Mouse (Mus musculus) mature B cell (primary cell): ENCODE measurements around the gene Zfp60.

ENCODE experiments used
- in situ Hi-C: fragments of 300-500 bp; cut with MboI; formaldehyde crosslinking; loops from 2 replicates; pipeline ENCODE4 v1.14.3; 2019

The Zfp60 gene

DNA sequence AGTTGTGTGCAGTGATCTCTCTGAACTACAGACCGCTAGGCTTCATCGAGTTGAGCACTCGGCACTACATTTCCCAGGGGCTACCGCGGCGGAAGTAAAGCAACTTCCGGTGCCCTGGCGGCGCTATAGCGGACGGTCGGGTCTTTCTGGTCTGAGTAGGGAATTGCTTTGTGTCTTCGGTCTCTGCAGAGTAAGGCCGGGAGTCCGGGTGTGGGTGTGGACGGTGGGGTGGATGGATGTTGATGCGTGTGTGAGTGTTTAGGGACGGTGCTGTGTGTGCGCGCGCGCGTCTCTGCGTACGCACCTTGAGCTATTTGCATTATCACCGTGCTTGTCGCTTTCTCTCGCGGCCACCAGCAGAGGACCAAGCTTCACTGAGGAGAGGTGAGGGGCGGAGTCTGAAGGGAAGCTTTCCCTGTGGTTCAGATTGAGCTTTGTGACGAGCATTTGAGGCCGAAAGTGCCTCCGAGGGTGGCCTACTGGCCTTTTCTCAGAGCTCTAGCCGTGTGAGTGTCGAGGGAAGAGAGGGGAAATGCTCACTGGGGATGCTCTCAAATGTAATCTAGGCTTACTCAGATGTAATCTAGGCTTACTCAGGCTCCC lies at the start of gene Zfp60:
Gene Zfp60, plus strand, starts transcription at position 109 of the 603 bp plus-strand sequence.
- in situ Hi-C loops = no loop called here

DNA sequence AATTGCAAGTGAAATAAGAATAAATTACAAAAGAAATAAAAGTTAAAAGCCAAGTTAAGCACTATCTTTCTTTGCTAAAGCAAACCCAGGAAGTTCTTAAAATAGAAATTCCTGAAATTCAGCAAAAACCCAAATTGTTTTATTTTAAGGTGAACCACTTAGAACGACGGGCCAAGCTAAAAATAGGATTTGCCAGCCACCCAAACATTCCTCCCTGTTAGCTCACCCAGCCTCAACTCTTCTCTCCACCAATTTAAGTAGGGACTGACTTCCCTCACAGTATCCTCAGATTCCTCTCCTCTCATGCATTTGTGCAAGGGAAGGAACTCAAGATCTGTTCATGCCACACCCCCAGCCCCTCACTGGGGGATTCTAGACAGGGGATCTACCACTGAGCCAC lies 48.0 kb upstream of the Zfp60 start:
- in situ Hi-C loops = no loop called here

DNA sequence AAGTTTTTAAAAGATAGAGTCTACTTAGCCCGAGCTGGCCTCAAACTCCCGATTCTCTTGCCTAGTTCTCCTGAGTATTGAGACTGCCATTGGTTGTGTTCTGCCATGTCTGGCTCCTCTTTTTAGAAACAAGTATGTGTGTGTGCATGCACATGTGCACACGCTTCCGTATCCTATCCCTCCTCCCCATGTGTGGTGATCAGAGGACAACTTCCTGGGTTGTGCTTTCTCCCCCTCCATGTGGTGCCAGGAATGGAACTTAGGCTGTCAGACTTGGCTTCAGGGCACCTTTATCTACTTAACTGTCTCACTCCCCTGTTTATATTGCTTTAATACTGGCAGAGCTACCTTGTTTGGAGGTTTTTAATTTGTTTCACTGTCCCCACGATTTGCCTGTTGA lies 46.0 kb upstream of the Zfp60 start:
- in situ Hi-C loops = no loop called here

DNA sequence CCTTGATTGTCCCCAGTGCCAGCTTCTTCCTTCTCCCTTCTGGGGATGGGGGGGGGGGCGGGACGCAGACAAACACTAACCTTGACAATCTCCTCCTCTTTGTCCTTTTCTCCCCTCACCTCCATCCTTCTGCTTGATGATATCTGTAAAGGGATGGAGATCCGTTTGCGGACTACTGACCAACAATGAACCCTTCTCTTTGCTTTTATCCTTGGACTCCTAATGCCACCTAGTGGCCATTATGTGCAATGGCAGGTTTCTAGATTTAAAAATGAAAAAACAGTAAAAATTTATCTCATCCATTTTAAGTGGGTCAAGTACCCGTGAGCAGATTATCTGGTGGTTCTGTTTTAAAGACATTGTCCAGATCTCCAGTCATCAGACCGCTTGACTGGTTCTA lies 45.5 kb upstream of the Zfp60 start:
- in situ Hi-C loops = no loop called here

DNA sequence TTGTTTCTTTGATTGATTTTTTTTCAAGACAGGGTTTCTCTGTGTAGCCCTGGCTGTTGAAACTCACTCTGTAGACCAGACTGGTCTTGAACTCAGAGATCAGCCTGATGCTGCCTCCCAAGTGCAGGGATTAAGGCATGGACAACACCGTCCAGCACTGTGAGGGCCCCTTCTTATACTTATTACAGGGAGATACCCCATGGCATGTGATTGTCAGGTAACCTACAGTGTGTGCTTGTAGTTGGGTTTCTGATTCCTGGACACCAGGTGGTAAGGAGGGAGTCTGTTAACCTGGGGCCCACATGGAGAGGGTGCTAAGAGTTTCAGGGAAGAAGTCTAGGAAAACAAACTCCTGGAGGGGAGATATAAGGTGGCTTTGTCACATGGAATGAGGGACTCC lies 44.1 kb upstream of the Zfp60 start:
- in situ Hi-C loops = no loop called here

DNA sequence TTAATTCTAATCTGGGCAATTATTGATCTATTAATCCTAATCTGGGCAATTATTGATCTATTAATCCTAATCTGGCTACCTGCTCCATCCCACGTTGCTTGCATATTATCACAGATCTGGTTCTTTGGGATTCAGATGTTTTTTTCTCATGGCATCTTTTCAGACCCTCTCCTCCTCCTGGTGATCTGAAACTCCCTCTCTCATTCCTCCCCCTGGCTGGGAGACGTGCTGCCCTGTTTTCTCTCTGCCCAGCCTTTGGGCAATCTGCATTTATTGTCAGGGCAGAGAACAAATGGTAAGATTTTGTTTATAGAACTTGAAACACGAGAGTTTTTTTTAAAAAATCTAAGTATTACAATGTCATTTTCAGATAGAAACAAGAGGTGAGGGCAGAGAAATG lies 43.4 kb upstream of the Zfp60 start:
- in situ Hi-C loops = no loop called here

DNA sequence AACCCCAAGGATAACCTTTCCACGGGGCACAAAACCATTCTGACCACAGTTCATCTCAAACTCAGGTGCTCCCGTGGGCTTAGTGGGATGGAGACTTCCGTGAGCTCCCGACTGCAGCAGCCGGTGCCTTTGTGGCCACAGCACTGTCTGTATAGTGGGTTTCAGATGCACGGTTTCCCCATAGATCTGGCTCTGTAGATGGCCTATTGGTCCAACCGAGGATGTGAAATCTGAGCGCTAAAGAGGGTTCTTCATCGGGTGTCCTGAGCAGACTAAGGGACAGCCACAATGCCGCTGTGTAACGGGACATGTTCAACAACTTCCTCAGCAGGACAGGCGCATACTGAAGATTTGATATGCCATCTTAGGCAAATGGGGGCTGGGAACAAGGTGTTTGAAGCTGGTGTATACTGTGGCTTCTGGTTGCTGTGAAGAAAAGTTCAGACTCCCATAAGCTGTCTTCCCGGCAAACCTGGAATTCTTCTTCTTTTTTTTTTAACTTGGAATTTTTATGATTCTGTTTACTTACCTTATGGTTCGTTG lies 42.9 kb upstream of the Zfp60 start:
- in situ Hi-C loops = no loop called here

DNA sequence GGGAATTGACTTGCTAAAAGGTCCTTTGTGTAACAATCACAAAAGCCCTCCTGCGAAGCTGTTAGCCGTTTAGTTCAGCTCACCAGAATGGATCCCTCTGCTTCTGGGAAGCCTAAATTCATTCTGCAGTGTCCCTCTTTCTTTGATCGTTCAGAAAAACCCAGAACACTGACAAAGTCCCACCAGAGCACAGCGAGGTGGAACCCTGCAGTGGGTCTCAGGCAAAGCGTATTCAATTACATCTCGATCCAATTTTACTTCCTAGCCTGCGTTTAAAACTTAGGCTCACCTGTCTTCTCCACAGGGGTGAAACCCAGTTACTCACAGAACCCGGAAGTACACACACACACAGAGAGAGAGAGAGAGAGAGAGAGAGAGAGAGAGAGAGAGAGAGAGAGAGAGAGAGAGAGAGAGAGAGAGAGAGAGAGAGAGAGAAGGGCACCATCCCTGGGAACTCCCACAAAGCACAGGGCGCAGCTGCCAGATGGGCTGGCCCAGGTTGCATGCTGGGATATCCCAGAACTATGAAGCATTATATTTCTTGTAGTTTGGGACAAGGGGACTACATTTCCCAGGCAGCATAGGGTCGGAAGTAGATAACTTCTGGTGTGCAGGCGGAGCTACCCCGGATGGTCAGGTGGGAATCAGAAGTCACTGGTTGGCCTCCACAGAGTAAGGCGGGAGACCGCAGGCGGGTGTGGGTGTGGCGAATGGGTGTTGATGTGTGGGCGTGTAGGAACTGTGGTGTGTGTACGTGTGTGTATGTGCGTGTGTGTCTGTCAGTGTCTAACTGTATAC lies 42.2 kb upstream of the Zfp60 start, which contains the start of gene Zfp607b:
Gene Zfp607b, plus strand, starts transcription at position 526 of the 798 bp plus-strand sequence.
- in situ Hi-C loops = no loop called here

DNA sequence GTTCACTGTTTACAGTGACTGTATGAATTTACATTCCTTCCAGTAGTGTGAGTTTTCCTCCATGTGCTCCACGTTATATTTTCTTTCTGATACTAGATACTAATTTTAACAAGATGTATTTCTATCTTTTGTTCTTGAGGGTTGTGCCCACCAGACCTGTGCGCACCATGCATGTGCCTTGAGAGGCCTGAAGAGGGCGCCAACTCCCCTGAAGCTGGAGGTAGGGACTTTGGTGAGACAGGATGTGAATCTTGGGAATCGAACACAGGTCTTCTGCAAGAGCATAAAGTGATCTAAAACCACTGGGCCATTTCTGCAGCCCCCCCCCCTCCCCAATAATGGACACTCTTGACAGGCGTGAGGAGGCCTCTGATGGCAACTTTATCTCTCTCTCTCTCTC lies 40.1 kb upstream of the Zfp60 start:
- in situ Hi-C loops = no loop called here

DNA sequence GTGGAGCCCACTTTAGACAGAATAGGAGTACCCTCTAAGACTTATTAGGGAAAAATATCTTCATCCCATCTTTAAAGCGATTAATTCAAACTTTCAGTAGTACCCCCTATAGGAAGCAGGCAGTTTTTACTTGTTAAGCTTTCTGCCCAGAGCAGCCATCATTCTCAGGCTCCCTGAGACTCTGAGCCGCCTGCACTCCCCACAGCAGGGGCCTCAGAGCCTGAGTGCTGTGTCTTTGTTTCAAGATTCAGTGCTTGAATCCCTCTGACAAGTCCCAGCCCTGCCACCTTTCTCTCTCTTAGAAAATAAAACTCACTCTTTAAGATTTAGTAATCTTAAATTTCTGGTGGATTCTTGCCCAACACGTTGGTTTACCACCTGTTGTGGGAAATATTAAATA lies 34.5 kb upstream of the Zfp60 start:
- in situ Hi-C loops = no loop called here

DNA sequence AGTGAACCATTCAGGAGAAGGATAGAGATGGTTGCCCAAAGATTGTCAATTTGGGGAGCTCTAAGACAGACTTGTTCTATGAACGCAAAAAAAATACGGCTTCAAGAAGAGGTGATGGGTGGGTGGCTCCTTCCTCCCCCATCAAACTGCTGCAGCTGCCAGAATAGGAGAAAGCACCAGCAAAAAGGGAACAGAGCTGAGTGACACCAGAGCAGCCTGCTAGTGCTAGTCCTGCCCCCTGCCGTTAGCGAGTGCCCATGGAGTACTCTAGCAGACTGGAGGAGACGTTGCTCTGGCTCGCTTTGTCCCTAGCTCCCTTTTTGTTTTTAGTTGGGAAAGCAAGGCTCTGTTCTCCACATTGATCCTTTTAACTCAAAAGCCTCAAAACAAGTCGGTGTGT lies 20.8 kb upstream of the Zfp60 start:
- in situ Hi-C loops = no loop called here

DNA sequence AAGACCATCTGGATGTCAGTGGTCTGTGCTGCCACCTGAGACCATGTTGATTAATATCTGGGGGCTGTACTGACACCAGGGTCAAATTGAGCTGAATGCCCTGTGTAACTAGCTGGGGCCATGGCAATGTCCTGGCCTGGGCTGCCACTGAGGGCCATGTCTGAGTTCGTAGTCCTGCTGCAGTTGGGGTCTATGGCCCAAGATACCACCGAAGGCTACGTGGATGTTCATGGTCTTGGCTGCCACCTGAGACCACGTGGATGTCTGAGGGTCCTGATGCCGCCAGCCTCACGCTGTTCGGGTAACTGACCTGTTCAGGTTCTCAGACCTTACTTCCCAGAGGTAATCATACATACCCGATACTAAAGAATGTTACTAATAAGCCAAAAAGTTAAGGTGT lies 9.2 kb upstream of the Zfp60 start:
- in situ Hi-C loops = no loop called here

DNA sequence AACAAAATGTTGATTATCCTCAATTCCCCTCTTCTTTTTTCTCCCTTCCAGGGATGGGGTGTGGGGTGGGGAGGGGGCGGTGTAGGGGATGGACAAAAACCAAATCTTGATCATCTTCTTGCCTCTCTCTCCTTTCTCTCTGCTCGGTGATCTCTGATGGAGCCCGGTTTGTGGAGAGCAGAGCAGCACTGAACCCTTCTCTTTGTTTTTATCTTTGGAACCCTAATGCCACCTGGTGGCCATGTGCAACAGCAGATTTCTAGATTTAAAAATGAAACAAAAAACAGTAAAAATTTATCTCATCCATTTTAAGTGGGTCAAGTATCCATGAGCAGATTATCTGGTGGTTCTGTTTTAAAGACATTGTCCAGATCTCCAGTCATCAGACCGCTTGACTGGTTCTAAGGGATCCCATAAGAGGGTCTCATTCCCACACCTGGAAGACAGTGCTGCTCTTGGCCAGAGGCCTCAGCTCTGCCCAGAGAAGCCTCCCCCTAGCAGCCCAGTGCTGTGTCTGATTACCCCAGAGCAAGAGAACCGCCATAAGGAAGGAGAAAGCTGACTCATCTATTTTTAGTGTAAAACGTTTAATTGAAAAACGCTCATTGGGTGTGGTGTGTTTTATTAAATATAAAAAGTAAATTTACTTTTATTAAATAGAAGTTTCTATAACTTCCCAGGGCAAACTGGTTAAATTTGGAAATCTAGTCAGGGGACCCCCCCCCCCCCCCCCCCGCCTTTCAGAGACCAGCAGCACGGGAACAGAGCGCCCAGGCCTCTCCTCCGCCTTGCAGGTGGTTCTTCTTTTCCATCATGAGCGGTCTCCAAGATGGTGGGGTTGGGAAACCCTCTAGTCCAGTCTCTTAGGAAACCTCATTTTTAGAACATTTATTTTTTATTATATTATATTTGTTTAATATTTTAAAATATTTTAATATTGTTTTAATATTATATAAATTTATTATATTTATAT lies 5.3 kb upstream of the Zfp60 start:
- in situ Hi-C loops = no loop called here

DNA sequence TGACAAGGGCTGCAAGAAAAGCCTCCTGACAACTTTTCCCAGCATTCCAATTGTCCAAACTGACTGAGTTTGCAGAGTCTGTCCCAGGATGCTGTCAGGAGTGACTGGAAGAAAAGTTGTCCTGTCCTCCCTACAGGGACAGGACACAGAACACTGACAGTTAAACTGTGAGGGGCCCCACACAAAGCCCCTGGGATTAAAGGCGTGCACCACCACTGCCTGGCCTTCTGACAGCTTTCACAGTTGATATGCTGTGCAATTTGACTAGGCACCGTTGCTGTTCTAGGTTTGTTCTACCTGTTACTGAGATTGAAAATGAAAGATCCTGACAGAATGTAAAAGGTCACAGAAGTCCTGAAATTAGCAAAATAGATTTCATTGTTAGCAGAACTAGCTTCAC lies 3.7 kb upstream of the Zfp60 start:
- in situ Hi-C loops = no loop called here

DNA sequence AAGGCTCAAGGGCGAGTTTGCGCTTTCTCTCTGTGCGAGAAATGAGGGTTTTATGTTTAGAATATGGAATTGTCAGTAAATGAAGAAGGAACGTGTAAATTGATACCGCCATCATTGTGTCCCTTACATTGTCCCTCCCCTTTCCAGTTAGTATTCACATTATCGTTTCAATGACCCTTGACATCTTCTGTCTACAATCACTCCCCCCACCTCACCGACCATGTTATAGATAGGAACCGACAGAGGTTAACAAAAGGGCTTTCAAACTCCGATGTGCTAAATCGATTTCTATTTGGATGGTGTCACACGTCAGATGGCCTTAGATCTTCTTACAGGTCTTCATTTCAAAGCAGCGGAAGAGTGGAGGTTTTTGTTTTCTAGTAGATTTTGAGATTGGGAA lies 757 bp downstream of the Zfp60 start:
- in situ Hi-C loops = no loop called here

DNA sequence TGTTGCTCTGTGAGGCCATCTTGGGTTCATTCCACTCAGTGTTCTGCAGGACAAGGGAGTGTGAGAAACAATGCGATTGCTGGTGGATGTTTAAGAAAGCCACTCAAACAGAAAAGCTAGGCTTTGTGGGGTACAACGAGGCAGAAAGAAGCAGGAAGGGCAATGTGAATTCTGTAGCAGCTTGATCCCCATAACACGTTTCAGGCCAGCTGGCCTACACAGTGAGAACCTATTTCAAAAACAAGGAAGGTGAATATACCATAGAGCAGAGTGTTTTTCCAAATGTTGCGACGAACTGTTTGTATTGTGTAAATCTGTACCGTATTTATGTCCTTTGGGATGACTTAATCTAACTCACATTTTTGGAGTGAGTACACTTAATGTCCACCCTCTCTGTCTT lies 1.3 kb downstream of the Zfp60 start:
- in situ Hi-C loops = no loop called here

DNA sequence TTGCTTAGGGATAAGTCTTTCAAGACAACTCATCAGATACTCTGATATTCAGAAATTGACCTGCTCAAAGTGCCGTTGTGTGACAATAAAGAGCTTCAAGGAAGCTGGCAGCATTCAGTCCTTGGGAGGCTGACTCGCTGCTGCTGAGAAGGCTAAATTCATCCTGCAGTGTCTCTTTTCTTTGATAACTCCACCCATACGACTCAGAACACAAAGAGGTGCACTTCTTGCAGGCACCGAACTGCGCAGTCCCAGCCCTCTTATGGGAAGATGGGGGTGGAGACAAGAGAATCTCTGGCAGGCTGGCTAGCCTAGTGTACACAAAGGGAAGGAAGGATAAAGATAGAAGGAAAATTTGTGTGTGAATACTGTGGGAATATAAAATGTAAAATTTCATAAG lies 4.3 kb downstream of the Zfp60 start:
- in situ Hi-C loops = no loop called here

DNA sequence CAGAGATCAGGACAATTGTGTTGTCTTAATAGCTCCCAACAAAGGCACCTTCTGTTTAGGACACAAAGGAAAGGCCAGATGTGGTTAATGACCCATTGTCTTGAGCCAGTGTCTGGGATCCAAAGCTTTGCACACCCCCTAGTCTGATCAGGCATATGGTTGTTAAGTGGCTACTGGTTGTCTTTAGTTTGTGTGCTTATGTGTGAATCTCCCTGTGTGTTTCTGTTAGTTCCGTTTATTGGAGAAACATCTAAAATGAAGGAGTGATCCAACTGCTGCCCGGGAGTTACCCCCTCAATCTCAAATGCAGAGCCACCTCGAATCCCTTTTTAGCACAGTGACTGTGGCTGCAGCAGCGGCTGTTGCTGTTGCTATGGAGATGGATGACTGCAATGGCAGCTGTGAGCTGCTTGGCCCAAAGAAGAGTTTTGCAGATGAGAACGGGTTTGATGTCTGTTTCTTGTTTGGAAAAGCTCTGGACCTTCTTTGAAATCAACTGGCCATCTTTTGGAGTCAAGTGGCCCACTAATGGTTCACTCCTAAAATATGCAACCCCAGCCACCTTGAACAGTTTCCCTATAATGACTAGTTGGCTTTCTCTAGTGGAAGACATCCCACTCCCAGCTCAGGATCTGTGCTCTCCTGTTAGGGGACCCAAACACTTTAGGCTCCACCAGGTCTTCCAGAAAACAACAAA lies 25.3 kb downstream of the Zfp60 start:
- in situ Hi-C loops = no loop called here

DNA sequence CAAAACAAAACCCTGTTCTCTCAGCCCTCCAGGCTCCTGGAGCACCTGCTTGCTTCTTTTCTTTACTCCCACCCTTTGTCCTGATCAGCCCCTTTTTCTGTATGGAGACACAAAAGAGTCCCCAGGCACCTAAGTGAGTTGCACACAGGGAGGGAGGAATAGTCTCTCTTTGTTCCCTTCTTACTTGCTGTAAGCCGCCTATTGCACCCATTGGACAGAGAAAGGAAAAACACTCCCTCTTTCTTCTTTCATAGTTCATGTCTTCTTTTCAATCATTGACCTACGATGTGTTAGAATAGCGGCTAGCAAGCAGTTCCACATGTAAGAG lies 25.8 kb downstream of the Zfp60 start:
- in situ Hi-C loops = no loop called here

DNA sequence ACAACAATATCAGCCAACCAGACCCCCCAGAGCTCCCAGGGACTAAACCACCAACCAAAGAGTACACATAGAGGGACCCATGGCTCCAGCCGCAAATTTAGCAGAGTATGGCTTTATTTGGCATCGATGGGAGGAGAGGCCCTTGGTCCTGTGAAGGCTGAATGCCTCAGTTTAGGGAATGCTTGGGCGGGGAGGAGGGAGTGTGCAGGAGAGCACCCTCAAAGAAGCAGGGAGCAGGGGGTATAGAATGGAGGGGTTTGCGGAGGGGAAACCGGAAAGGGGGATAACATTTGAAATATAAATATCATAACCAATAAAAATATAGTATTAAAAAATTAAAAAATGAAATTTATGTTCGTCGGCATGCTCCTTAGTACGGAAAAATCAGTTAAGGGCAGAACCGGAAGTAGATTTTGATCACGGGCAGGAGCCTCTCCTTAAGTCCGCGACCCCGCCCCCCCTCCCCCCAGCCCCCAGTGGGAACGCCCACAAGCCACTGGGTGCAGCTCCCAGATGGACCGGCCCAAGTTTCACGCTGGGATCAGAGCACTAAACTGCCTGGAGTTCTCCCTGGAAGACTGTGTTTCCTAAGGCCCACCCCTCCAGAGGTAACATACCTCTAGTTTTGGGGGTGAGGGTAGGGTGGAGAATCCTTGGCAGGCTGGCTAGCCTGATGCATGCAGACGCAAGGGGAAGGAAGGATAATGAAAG lies 34.1 kb downstream of the Zfp60 start:
- in situ Hi-C loops = no loop called here

DNA sequence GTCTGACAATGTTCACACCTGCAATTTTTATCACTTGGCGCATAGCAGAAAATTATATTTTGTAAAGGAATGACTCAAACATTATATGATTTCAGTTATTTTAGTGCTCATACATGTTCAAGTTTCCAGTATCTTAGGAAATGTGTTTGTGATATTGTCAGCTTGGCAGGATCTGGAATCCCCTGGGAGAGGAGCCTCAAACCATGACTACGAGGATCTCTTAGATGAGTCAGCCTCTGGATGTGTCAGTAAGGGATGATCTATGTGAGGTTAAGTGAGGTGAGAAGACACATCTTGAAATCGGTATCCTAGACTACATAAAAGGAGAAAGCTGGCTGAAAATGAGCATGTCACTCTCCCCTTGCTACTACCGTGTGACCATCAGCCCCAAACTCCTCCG lies 58.1 kb downstream of the Zfp60 start:
- in situ Hi-C loops = no loop called here
